Comparison of ENCODE assay signal across 28 mouse cellular contexts in the genomic region with DNA sequence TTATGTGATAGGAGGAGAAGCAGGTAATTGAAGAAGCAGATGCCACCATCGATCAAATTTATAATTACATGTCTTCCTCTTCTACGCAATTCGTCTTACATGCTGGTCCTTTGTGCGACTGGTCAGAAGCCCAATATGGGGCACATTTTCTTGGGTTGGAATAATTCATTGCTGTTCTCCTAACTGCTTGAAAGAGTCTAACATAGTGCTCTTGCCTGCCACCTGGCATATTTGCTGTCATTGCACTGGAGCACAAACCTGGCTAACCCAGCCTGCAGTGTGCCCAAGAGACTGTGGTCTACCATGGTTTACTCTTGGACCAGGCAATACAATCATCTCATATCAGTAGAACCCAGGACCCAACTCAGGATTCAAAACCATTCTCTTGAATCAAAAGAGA. TPM values are rescaled to one million over a fixed set of nuclear protein-coding genes. Genes with fewer than 3 reads are reported as not detected.
DNase-seq lines count a peak whose midpoint lies in the region; ATAC-seq and TF ChIP-seq lines count a peak whose summit lies in the region.
"Had no signal": no experiment of that assay in that cellular context is flagged by ENCODE, and none has a peak within 500 bp of the region (broad histone marks: within the 10 kb centered on the region; RNA-seq: fewer than 3 reads in every experiment).

No protein-coding gene starts in this region.

- no peak overlapping the region for H3K27ac ChIP-seq in intestine, embryonic 14.5 days (ENCODE audit: low read depth)
- H3K27ac ChIP-seq in intestine, embryonic 15.5 days: no peak overlapping the region
- H3K27ac ChIP-seq in liver, adult 2 months (replicated peaks; ENCODE audit: insufficient read depth, low read depth, low read length): no peak overlapping the region
- no peak overlapping the region for H3K27ac ChIP-seq in liver, embryonic 11.5 days (ENCODE audit: low read depth, low read length)
- H3K27ac ChIP-seq in embryonic fibroblast, embryonic 13.5 days (ENCODE audit: insufficient read depth, low read length): peak overlapping the region; percentile 64
- H3K27ac ChIP-seq: embryonic facial prominence, embryonic 13.5 days; hindbrain, embryonic 13.5 days; kidney, embryonic 15.5 days; liver, embryonic 12.5 days; midbrain, embryonic 10.5 days; midbrain, embryonic 15.5 days; neural tube, embryonic 12.5 days had no signal

- H3K27me3 ChIP-seq in intestine, embryonic 14.5 days (replicated peaks; ENCODE audit: control insufficient read depth, insufficient read depth, low read length): peaks cover 2% of the 10 kb centered on the region; the same call in 1 of the 2 replicates
- no peaks in the 10 kb centered on the region for H3K27me3 ChIP-seq in intestine, embryonic 15.5 days (replicated peaks)
- no peaks in the 10 kb centered on the region for H3K27me3 ChIP-seq in liver, adult 2 months (ENCODE audit: control insufficient read depth, insufficient read depth, low read length)
- no peaks in the 10 kb centered on the region for H3K27me3 ChIP-seq in liver, embryonic 11.5 days (replicated peaks; ENCODE audit: control insufficient read depth, insufficient read depth, low read length)
- H3K27me3 ChIP-seq: CH12.LX; embryonic facial prominence, embryonic 13.5 days; hindbrain, embryonic 13.5 days; midbrain, embryonic 15.5 days; neural tube, embryonic 12.5 days had no signal

- ATAC-seq in intestine, embryonic 14.5 days (replicated peaks; ENCODE audit: low FRiP score, low TSS enrichment, low read depth): no peak
- no peak for ATAC-seq in intestine, embryonic 15.5 days
- no peak for ATAC-seq in liver, embryonic 11.5 days (replicated peaks; ENCODE audit: low FRiP score)
- ATAC-seq in inflammation-experienced regulatory T-cells, adult 6 months: no peak
- ATAC-seq: liver, embryonic 12.5 days; midbrain, embryonic 15.5 days had no signal

- no peak overlapping the region for H3K9ac ChIP-seq in intestine, embryonic 14.5 days (ENCODE audit: low read length)
- no peak overlapping the region for H3K9ac ChIP-seq in intestine, embryonic 15.5 days
- no peak overlapping the region for H3K9ac ChIP-seq in liver, adult 2 months (ENCODE audit: low read depth, low read length)
- H3K9ac ChIP-seq in liver, embryonic 11.5 days (ENCODE audit: low read depth, low read length): no peak overlapping the region
- H3K9ac ChIP-seq: embryonic facial prominence, embryonic 13.5 days; heart, embryonic 12.5 days; hindbrain, embryonic 13.5 days; kidney, embryonic 15.5 days; liver, embryonic 12.5 days; midbrain, embryonic 15.5 days; neural tube, embryonic 12.5 days had no signal

- H3K4me2 ChIP-seq in intestine, embryonic 14.5 days (ENCODE audit: low read length): 0 out of 2 replicates have a peak overlapping the region, but pooled peaks have one; percentile 22
- H3K4me2 ChIP-seq in intestine, embryonic 15.5 days (replicated peaks): no peak overlapping the region
- H3K4me2 ChIP-seq in liver, embryonic 11.5 days: no peak overlapping the region
- H3K4me2 ChIP-seq: heart, embryonic 12.5 days; hindbrain, embryonic 13.5 days; kidney, embryonic 15.5 days; liver, embryonic 12.5 days; midbrain, embryonic 15.5 days; neural tube, embryonic 12.5 days had no signal

- H3K4me1 ChIP-seq in intestine, embryonic 14.5 days (replicated peaks; ENCODE audit: control insufficient read depth, insufficient read depth, low read length): no peaks in the 10 kb centered on the region
- H3K4me1 ChIP-seq in intestine, embryonic 15.5 days (replicated peaks): no peaks in the 10 kb centered on the region
- H3K4me1 ChIP-seq in liver, adult 2 months (ENCODE audit: control insufficient read depth, insufficient read depth, low read length): peaks cover 11% of the 10 kb centered on the region; the same call in 1 of the 2 replicates
- H3K4me1 ChIP-seq in liver, embryonic 11.5 days (replicated peaks; ENCODE audit: control insufficient read depth, insufficient read depth, low read length): no peaks in the 10 kb centered on the region
- H3K4me1 ChIP-seq in embryonic fibroblast, embryonic 13.5 days (ENCODE audit: control insufficient read depth, insufficient read depth, low read length): peaks cover 5% of the 10 kb centered on the region; the same call in 1 of the 2 replicates
- H3K4me1 ChIP-seq: liver, embryonic 12.5 days; neural tube, embryonic 12.5 days had no signal

- H3K4me3 ChIP-seq in intestine, embryonic 14.5 days (ENCODE audit: low read depth, low read length): no peak overlapping the region
- H3K4me3 ChIP-seq in intestine, embryonic 15.5 days (replicated peaks): no peak overlapping the region
- no peak overlapping the region for H3K4me3 ChIP-seq in liver, adult 2 months (ENCODE audit: insufficient read depth, low read depth, low read length)
- H3K4me3 ChIP-seq in liver, embryonic 11.5 days (ENCODE audit: low read depth, low read length): no peak overlapping the region
- no peak overlapping the region; the same call in 1 of the 2 replicates for H3K4me3 ChIP-seq in embryonic fibroblast, embryonic 13.5 days (ENCODE audit: insufficient read depth, low read length)
- H3K4me3 ChIP-seq: embryonic facial prominence, embryonic 13.5 days; erythroblast, embryonic 14.5 days; heart, embryonic 12.5 days; hindbrain, embryonic 13.5 days; kidney, embryonic 15.5 days; liver, embryonic 12.5 days; midbrain, embryonic 10.5 days; midbrain, embryonic 15.5 days; myocyte; neural tube, embryonic 12.5 days had no signal

- no peaks in the 10 kb centered on the region for H3K9me3 ChIP-seq in intestine, embryonic 14.5 days (ENCODE audit: control insufficient read depth, low read length)
- H3K9me3 ChIP-seq in intestine, embryonic 15.5 days: no peaks in the 10 kb centered on the region
- H3K9me3 ChIP-seq in liver, embryonic 11.5 days (ENCODE audit: control insufficient read depth, low read length): no peaks in the 10 kb centered on the region
- H3K9me3 ChIP-seq: embryonic facial prominence, embryonic 13.5 days; heart, embryonic 12.5 days; hindbrain, embryonic 13.5 days; kidney, embryonic 15.5 days; liver, embryonic 12.5 days; midbrain, embryonic 10.5 days; midbrain, embryonic 15.5 days; neural tube, embryonic 12.5 days had no signal

- peak; percentile 31; the same call in 1 of the 2 replicates for TF ChIP-seq CTCF in liver, adult 2 months (IDR thresholded peaks at IDR 0.05; ENCODE audit: low read depth, low read length)
- TF ChIP-seq CTCF in embryonic fibroblast, embryonic 13.5 days (IDR thresholded peaks at IDR 0.05; ENCODE audit: borderline replicate concordance, insufficient read depth, low read length): no peak

- peaks cover 6% of the 10 kb centered on the region; the same call in 1 of the 2 replicates for H3K79me2 ChIP-seq in liver, adult 2 months (ENCODE audit: control insufficient read depth, insufficient read depth, low read length)

- DNase-seq in intestine, embryonic 14.5 days (ENCODE audit: low spot score): no peak
- DNase-seq in liver, adult 2 months (ENCODE audit: extremely low read depth, low read depth, low spot score): no peak
- no peak for DNase-seq in liver, embryonic 11.5 days (ENCODE audit: low spot score)
- DNase-seq in NIH3T3 (ENCODE audit: low read depth): peak; percentile 67
- DNase-seq: adrenal gland, adult 8-10 months; cerebellum, adult 9-11 months; gastrocnemius, postnatal 25 days; heart, adult 18-20 months; heart, postnatal 4 days; kidney, adult 11 months; lung, postnatal 10 days; right cerebral cortex, postnatal 4 days; thymus, postnatal 4 days had no signal

- no peak for TF ChIP-seq POLR2A in liver, adult 2 months (IDR thresholded peaks at IDR 0.05; ENCODE audit: extremely low read depth, insufficient read depth, low read length)
- TF ChIP-seq POLR2A in embryonic fibroblast, embryonic 13.5 days (IDR thresholded peaks at IDR 0.05; ENCODE audit: low read depth, low read length): no peak

- 94% methylated on average over 4 of the region's 4 CpGs for WGBS in intestine, embryonic 14.5 days
- 88% methylated on average over 4 of the region's 4 CpGs for WGBS in intestine, embryonic 15.5 days
- WGBS in liver, adult 2 months: 93% methylated on average over 4 of the region's 4 CpGs
- WGBS in liver, embryonic 11.5 days: 92% methylated on average over 4 of the region's 4 CpGs

- no peaks in the 10 kb centered on the region for H3K36me3 ChIP-seq in intestine, embryonic 14.5 days (ENCODE audit: control insufficient read depth, insufficient read depth, low read length)
- H3K36me3 ChIP-seq in intestine, embryonic 15.5 days: no peaks in the 10 kb centered on the region
- H3K36me3 ChIP-seq in liver, adult 2 months (ENCODE audit: control insufficient read depth, insufficient read depth, low read length): peaks cover 4% of the 10 kb centered on the region; the same call in 1 of the 2 replicates
- H3K36me3 ChIP-seq in liver, embryonic 11.5 days (ENCODE audit: control insufficient read depth, insufficient read depth, low read length): no peaks in the 10 kb centered on the region
- H3K36me3 ChIP-seq: embryonic facial prominence, embryonic 13.5 days; heart, embryonic 12.5 days; hindbrain, embryonic 13.5 days; kidney, embryonic 15.5 days; liver, embryonic 12.5 days; midbrain, embryonic 10.5 days; midbrain, embryonic 15.5 days; neural tube, embryonic 12.5 days had no signal

RNA-seq across cellular contexts. Expression of gene Grem2, which starts 2.7 kb away (rescaled TPM):
- 3.6 and 3.7 TPM in 2 replicates for polyA plus RNA-seq in intestine, embryonic 14.5 days (2014; fragmentation: Nextera tagmentation; extraction: Ambion mirVana)
- 2.3 and 2.8 TPM in 2 replicates for polyA plus RNA-seq in intestine, embryonic 15.5 days (2015; fragmentation: Nextera tagmentation; extraction: Ambion mirVana)
- 10.0 and 11.6 TPM in 2 replicates for total RNA-seq in liver, adult 2 months (2014; rRNA removed)
- 0.96 and 2.3 TPM in 2 replicates for polyA plus RNA-seq in liver, adult 2 months (2012; rRNA removed)
- polyA plus RNA-seq in liver, embryonic 11.5 days (2014; fragmentation: Nextera tagmentation; extraction: Ambion mirVana): 0.33 and 0.45 TPM in 2 replicates
- polyA plus RNA-seq in embryonic fibroblast, embryonic 13.5 days (2011; ENCODE audit: insufficient read length, low read depth, missing spikeins): 94.6 and 113 TPM in 2 replicates
- polyA plus RNA-seq in inflammation-experienced regulatory T-cells, adult 6 months (2017; shearing (Covaris generic)): not detected
- total RNA-seq: CH12.LX had no signal
- polyA plus RNA-seq: erythroblast, embryonic 14.5 days; heart, postnatal 0 days had no signal

Comparison
In these comparisons a context has a peak if more than half of its experiments do, and no peak if none do; other contexts are left out.
1. RNA of gene Grem2, which starts 2.7 kb away (polyA plus RNA-seq): 94.6 to 113 TPM in embryonic fibroblast, embryonic 13.5 days; 3.6 to 3.7 TPM in intestine, embryonic 14.5 days, 2.3 to 2.8 TPM in intestine, embryonic 15.5 days, 0.96 to 2.3 TPM in liver, adult 2 months, 0.33 to 0.45 TPM in liver, embryonic 11.5 days and not detected in inflammation-experienced regulatory T-cells, adult 6 months; every median in the first group is over 10 times any median in the second.